Mouse (Mus musculus) 3134 (cell line): ENCODE results near the gene Gpr176.
A peak's percentile ranks its signal among the peaks of the same experiment; 100 is the strongest.

Experiments used
- DNase-seq: peaks from one replicate; pipeline ENCODE4 v3.0.0-alpha.2; 2011; ENCODE audit warnings: low spot score; ENCODE audit not compliant: insufficient read length; ENCODE audit errors: extremely low read depth

Gene Gpr176

GRCm38 (mm10) chr2:118373572-118374279 is 507 bp upstream of the Gpr176 start:
- no peak for DNase-seq

- no peak for DNase-seq
These were observed 688 bp downstream of the Gpr176 start for GRCm38 (mm10) chr2:118372561-118372900.

DNA sequence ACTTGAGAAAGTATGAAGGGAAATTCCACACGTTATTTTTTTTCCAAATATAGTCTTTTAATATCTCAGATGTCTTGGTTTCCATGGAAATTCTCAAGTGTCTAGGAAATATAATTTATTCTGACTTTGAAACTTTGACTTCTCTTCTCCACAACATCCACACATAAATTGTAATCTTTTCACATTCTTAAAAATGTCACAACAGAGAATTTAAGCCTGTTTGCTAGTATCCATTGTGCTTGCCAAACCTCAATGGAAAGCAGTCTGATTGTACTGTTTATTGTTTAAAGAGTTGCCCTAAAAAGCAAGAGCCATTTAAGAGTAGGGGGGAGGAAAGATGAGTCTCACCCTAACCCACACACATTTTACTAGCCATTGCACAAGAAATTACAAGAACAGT is 1.4 kb downstream of the Gpr176 start:
- no peak for DNase-seq

DNA sequence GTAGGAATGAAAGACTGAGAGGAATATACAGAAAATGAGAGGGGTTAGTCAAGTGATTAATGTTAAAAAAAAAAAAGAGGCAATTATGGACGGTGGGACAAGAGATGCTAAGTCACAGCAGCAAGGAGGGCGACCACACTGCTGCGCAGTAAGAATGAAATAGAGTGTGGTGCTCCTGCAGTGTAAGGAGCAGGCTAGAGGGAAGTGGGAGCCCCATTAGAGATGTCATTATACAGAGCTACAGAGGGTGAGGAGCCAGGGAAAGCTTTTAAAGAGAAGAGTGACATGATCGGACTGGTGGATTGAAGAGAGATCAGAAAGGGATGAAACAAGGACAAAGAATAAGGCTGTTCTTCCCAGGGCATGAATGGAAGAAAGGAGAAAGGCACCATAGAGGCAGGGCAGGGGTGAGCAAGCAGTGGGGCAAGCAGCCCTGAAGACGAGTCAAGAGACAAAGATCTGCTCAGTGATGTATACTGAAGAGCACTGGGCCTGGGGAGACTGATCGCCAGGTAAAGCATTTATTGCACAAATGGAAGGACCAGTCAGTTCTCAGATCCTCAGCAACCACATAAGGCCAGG is 18.0 kb downstream of the Gpr176 start:
- DNase-seq = no peak

GRCm38 (mm10) chr2:118353916-118354403 is 19.3 kb downstream of the Gpr176 start:
- no peak for DNase-seq

GRCm38 (mm10) chr2:118353498-118353897 is 19.7 kb downstream of the Gpr176 start:
- peak; percentile 31 for DNase-seq

- no peak for DNase-seq
These were observed 27.7 kb downstream of the Gpr176 start for GRCm38 (mm10) chr2:118345535-118345934.

GRCm38 (mm10) chr2:118343897-118344296 is 29.3 kb downstream of the Gpr176 start:
- no peak for DNase-seq

DNA sequence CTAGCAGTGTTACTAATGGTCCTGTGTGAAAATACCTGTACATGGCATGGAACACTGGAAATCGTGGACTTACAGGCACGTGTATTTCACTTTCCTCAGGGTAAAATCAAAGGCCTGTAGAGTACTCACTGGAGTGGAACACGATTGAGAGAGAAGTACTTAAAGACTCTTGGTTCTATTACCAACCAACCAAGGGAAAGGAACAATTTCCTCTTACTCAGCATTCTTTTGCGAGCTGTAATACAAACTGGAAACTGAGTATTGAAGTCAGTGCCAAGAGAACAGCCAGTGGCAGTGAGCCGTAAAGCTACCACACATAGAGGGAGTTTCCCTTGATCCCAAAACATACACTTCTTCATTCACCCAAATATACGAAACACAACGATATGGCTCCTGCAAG is 31.9 kb downstream of the Gpr176 start:
- no peak for DNase-seq

- DNase-seq = no peak
These were observed 37.1 kb downstream of the Gpr176 start for GRCm38 (mm10) chr2:118336084-118336483.

DNA sequence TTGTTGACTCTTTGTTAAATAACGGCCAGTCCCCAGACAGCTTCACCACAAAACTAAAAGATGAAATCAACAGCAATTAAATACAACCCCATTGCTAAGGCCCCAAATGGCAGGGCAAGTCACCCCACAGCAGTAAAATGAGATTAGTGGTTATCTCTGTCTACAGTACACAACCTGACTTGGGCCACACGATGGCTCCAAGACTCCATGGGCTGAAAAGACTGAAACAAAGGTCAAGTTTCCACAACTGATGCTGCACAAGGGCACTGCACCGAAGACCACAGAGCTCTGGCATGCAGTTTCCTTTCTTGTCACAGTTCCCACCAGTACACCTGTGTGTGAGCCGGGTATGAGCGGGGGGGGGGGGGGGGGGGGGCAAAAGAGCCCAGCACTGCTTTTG is 50.6 kb downstream of the Gpr176 start:
- no peak for DNase-seq

DNA sequence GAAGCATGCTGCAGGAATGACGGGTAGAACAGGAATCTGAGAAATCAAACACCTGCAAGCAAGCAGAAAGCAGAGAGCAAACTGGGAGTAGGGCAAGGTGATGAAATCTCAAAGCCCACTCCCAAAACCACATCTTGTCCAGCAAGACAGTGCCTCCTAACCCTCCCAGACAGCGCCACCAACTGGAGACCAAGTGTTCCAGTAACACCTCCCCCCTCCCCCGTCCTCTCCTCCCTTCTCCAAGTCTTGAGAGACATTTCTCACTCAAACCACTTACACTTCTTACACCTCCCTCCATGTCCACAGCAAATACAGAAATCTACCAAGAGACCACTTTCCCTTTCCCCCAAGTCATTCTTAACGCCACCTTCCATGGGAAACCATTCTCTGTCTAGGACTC is 51.4 kb downstream of the Gpr176 start:
- DNase-seq = no peak

DNA sequence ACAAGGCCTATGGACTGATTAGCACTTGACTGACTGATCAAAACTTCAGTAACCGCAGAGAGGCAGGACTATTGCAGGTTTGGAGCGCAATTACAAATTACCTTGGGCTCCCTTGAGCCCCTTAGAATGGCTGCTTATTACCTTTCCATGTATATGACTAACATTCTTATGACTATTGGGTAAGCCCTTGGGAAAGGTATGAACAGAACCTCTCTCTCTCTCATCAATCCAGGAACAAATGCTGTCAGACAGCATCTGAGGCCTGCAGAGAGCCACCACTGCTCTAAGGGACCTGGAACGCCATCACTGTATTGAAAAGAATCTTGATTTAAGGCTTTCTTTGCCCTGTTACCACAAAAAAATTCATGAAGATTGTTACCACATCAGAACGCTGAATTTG is 52.1 kb downstream of the Gpr176 start:
- DNase-seq = no peak

DNA sequence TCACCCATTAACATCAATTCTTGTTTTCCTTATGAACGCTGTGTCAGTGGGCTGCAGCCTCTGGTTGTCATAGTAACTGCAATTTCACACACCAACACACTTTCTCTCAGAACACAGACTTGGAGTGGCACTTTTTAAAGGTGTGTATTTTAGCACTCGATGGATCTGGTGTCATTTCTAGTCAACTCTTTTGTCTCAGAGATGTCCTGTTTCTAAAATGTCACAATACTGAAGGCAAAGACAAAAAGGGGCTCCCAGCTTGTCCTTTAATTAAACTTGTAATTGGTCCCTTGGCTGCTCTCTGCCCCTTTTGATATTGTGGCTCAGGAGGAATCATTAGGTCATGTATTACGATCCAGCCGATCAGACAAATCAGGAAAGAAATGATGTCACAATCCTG is 52.7 kb downstream of the Gpr176 start:
- DNase-seq = no peak

- no peak for DNase-seq
These were observed 54.0 kb downstream of the Gpr176 start for GRCm38 (mm10) chr2:118319176-118319575.

DNA sequence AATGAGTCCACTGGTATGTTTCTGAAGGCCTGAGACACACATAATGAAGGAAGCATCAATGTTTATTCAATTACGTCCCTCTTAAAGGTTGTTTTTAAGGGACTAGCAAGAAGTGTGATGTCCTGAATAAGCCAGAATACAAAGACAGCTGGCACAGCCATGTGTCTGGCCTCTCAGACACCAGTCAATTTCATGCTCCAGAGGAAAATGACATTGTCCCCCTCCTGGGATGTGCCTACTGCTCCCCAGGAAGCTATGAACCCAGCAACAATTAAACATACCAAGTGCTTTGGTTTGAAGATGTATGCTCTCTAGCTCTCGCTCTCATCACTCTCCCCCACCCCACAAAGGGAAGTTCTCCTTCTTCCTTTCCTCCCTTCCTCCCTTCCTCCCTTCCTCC is 56.3 kb downstream of the Gpr176 start:
- DNase-seq = no peak

DNA sequence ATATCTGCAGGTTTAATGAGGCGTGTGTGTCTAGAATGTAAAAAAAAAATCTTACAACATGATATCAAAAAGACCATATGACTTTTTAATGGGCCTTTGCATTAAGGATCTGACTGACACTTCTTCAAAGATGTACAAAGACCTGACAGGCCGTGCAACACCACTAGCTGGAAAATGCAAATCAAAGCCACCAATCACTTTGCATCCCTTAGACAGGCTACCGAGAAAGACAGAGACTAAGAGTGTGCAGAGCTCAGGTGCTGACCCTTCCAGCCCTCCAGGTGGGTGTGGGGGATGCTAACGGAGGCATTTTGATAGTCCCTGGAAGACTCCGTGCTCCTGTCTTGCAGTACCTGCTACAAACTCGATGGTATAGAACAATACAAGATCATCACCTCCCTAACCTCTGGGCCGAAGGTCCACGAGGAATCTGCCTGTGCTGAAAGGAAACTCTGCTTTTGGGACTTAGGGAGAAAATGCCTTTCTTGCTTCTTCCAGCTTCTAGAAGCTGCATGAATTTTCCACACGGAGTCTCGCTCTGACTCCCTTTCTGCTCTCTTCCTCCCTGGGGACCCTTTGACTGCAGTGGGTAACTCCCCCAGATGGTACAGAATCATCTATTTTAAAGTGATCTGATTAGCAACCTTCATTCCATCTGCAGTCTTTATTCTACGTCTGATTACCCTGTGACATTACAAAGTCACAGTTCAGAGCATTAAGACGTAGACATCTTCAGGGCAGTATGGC is 57.4 kb downstream of the Gpr176 start:
- no peak for DNase-seq

DNA sequence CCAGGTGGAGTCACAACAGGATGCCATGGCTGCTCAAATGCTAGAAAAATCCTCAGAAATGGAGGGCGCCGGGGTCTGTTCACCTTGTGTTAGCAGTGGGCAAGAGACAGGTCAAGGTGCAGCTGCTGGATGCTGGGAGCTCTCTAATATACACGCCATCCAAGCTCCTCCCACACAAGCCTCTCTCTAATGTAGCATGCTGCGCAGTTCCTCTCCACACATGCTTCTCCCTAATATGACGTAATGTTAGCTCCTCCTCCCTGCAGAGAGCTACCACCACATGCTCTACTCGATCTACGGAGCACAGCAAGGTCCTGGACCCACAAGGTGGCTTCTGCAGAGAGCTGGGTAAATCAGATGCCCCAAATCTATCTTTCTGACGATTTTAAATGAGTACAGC is 65.7 kb downstream of the Gpr176 start:
- DNase-seq = no peak

DNA sequence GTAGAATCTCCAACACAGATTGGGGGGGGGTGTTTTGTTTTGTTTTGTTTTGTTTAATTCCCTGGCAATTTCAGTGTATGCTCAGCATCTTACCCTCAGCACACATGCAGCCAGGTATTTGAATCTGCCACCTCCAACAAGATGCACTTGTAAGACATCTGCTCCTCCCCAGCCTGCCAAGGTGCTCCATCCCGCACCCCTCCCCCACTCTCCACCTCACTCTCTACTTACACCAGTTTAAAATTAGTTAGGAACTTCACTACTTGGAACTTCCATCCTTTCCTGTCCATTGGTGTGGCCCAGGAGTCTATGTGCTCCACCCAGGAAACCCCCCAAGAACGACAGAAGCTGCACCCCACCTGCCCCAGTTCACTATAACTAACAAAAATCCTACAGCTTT is 66.3 kb downstream of the Gpr176 start:
- no peak for DNase-seq

- DNase-seq = peak; percentile 14
These were observed 66.7 kb downstream of the Gpr176 start for GRCm38 (mm10) chr2:118306522-118306895.

DNA sequence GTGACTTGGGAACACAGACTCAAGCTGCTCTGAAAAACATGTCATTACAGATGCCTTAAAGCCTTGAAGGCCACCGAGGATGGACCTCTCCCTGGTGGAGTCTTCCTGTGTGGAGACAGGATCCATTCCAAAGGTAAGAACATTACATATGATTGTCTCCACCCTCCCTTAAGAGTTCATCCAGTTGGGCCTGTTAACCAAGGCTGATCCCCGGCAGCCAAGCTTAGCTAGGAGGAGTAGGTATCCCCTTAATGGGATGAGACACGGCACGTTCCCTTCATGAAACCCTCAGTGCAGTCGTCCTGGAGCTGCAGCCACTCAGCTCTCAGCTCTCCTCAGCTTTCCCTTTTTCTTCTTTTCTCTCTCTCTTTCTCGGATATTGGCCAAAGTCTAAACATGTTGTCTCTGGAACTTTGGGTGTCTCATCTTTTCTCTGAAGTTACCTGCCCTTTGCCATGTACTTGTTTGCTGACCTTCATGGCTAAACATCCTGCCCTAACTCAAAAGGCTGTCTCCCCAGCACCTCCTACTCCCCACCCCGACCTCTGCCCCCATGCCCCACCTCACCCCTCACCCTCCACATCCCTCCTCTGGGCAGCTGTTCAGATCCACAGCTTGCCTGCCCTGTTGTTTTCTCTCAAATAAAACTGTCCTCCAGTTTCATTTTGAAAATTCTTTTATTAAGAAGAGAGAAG is 67.2 kb downstream of the Gpr176 start:
- no peak for DNase-seq
